Mouse (Mus musculus): ENCODE measurements around the gene Snd1.

GRCm38 (mm10) chr6:28628408-28628807 is 153.5 kb downstream of the Snd1 start:
- TF ChIP-seq CTCF (IDR thresholded peaks at IDR 0.05; ENCODE audit: low read depth): peak; percentile 8; the same call in 1 of the 2 replicates
- peak; percentile 94 for TF ChIP-seq EP300 (IDR thresholded peaks at IDR 0.05; ENCODE audit: low read depth)

Measured in liver, embryonic 14.5 days (tissue).